Mouse (Mus musculus): ENCODE measurements around the gene Unc93a. TPM values are rescaled to one million over a fixed set of nuclear protein-coding genes. Genes with fewer than 3 reads are reported as not detected.

Unc93a gene
- 0.23 TPM for total RNA-seq (2023)

GRCm38 (mm10) chr17:13131710-13132109 lies at the start of gene Unc93a:
Gene Unc93a (minus strand): TSS chr17:13131810.

GRCm38 (mm10) chr17:13060804-13061203 lies 70.8 kb downstream of the Unc93a start, which contains the start of gene Tcp10b:
Gene Tcp10b (plus strand): TSS chr17:13061104.

Other genes with a start within 250 kb of the Unc93a start
- gene Pnldc1, start 221.6 kb downstream of the Unc93a start, total RNA-seq (2023): 2.2 TPM
- gene Tcp1, start 216.1 kb downstream of the Unc93a start, total RNA-seq (2023): 185 TPM
- gene Mrpl18, start 215.5 kb downstream of the Unc93a start, total RNA-seq (2023): 36.7 TPM
- gene Acat3, start 191.2 kb downstream of the Unc93a start, total RNA-seq (2023): not detected
- gene Acat2, start 171.1 kb downstream of the Unc93a start, total RNA-seq (2023): 18.7 TPM
- gene Wtap, start 137.6 kb downstream of the Unc93a start, total RNA-seq (2023): 120 TPM
- gene Sod2, start 125.0 kb downstream of the Unc93a start, total RNA-seq (2023): 58.1 TPM
- gene Gpr31b, start 79.5 kb downstream of the Unc93a start, total RNA-seq (2023): not detected
- gene Tcp10b, start 70.7 kb downstream of the Unc93a start, total RNA-seq (2023): not detected
- not detected for gene Smok2a, start 89.4 kb upstream of the Unc93a start, total RNA-seq (2023)
- gene Smok2b, start 98.4 kb upstream of the Unc93a start, total RNA-seq (2023): not detected
- gene Tcp10c, start 222.8 kb upstream of the Unc93a start, total RNA-seq (2023): not detected